Mouse (Mus musculus) cerebellum, adult 2 months (tissue): ENCODE data around the gene Fam193a.

Experiments
- CTCF ChIP-seq: fragments of 200-500 bp; IDR thresholded peaks from 2 replicates; pipeline ENCODE4 v1.5.1; 2011; ENCODE audit warnings: low read depth, mild to moderate bottlenecking, control low read depth, low read length, moderate library complexity, borderline replicate concordance; ENCODE audit not compliant: insufficient read depth
- POLR2A ChIP-seq: fragments of 200-500 bp; IDR thresholded peaks from 2 replicates; pipeline ENCODE4 v1.6.1; 2011; ENCODE audit warnings: low read length, control low read depth, borderline replicate concordance; ENCODE audit not compliant: insufficient read depth

DNA sequence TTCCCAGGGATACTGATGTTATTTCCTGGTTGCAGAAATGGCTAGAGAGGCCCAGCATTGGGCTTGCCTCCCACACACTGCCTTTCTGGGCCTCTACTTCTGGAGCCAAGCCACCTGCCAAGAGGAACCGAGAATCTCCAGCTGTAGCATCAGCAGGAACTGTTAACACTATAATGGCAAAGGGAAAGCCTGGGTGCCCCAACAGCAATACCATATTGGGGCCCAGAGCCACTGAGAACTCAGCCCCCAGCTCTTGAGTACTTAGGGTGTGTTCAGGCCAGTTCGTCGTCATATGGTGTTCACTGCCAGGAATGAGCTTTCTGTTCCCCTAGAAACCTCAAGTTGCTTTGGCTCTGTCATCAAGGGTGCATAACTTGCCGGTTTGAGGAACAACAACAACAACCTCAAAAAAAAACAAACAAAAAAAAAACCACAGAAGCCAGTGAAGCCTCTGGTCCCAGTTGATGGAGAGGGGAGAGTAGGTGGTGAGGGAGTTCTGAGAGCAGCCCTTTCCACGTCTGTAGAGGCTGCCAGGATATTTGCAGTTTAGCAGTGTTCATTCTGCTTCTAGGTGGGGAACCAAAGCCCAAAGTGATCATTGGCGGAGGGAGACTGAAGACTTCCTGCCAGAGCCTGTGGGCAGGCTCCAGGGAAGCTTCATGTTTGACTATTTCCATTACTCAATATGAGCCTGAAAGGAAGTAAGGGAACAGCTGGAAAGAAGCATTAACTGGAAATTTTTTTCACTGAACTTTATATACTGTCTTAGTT lies 117.8 kb downstream of the Fam193a start:
- TF ChIP-seq POLR2A: no peak
- TF ChIP-seq CTCF: no peak
